Mouse (Mus musculus): Measurements from ENCODE around the gene Acot4. TPM values are rescaled to one million over a fixed set of nuclear protein-coding genes. Genes with fewer than 3 reads are reported as not detected.
"Not testable (repeated sequence)": the region's sequence is repeated elsewhere in the genome, so short reads cannot be mapped to it uniquely, and the experiment has no call there.

The Acot4 gene
- total RNA-seq, 1 experiment from 2014 or later, result 0.30 TPM

GRCm38 (mm10) chr12:84062336-84062735 is 24.2 kb downstream of the Acot4 start:
- no peak for ATAC-seq (replicated peaks in 1 of 2; ENCODE audit: insufficient read depth in 1 of 2, low FRiP score in 2 of 2, low TSS enrichment in 1 of 2, low read depth in 1 of 2, poor library complexity in 2 of 2, severe bottlenecking in 2 of 2)

DNA sequence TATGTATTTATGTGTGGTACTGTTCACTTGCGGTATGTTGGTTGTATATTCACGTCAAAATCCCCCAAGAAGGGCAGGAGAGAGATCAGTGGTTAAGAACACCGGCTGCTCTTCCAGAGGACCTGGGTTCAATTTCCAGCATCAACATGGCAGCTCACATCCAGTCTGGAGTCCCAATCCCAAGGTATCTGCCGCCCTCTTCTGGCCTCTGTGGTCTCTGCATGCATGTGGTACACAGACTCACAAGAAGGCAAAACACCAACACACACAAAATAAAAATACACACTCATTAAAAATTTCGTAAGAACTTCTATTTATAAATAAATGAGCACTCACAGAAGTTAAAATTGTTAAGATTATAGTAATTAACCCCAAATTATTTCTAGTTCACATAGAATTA is 25.0 kb downstream of the Acot4 start:
- no peak for ATAC-seq (replicated peaks in 1 of 2; ENCODE audit: insufficient read depth in 1 of 2, low FRiP score in 2 of 2, low TSS enrichment in 1 of 2, low read depth in 1 of 2, poor library complexity in 2 of 2, severe bottlenecking in 2 of 2)

DNA sequence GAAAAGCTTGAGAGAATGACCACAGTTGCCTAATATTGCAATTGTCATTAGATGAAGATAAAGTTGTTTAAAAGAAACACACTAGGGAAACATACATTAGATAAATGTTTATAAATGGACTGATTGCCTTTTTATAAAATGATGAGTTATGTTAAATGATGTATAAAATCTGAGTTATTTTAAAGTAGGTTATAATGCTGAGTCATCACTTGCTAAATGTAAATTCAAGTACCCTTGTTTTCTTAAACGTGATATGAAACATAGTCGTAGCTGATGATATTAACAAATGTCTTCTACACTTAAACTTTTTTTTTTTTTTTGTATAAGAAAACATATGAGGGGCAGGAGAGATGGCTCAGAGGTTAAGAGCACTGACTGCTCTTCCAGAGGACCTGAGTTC is 25.7 kb downstream of the Acot4 start:
- ATAC-seq (replicated peaks in 1 of 2; ENCODE audit: insufficient read depth in 1 of 2, low FRiP score in 2 of 2, low TSS enrichment in 1 of 2, low read depth in 1 of 2, poor library complexity in 2 of 2, severe bottlenecking in 2 of 2), result no peak

- no peak for ATAC-seq (replicated peaks in 1 of 2; ENCODE audit: insufficient read depth in 1 of 2, low FRiP score in 2 of 2, low TSS enrichment in 1 of 2, low read depth in 1 of 2, poor library complexity in 2 of 2, severe bottlenecking in 2 of 2)
Measured at GRCm38 (mm10) chr12:84064621-84065020, 26.4 kb downstream of the Acot4 start.

GRCm38 (mm10) chr12:84067752-84068151 is 29.6 kb downstream of the Acot4 start:
- ATAC-seq (replicated peaks in 1 of 2; ENCODE audit: insufficient read depth in 1 of 2, low FRiP score in 2 of 2, low TSS enrichment in 1 of 2, low read depth in 1 of 2, poor library complexity in 2 of 2, severe bottlenecking in 2 of 2), result no peak

- ATAC-seq (replicated peaks in 1 of 2; ENCODE audit: insufficient read depth in 1 of 2, low FRiP score in 2 of 2, low TSS enrichment in 1 of 2, low read depth in 1 of 2, poor library complexity in 2 of 2, severe bottlenecking in 2 of 2), result no peak
Measured at GRCm38 (mm10) chr12:84068296-84068695, 30.1 kb downstream of the Acot4 start.

GRCm38 (mm10) chr12:84068986-84069385 is 30.8 kb downstream of the Acot4 start, which contains the start of gene Acot5:
TSS of gene Acot5 (plus strand) at chr12:84069325.
- no peak for ATAC-seq (replicated peaks in 1 of 2; ENCODE audit: insufficient read depth in 1 of 2, low FRiP score in 2 of 2, low TSS enrichment in 1 of 2, low read depth in 1 of 2, poor library complexity in 2 of 2, severe bottlenecking in 2 of 2)

GRCm38 (mm10) chr12:84069582-84069981 is 31.4 kb downstream of the Acot4 start:
- ATAC-seq (replicated peaks in 1 of 2; ENCODE audit: insufficient read depth in 1 of 2, low FRiP score in 2 of 2, low TSS enrichment in 1 of 2, low read depth in 1 of 2, poor library complexity in 2 of 2, severe bottlenecking in 2 of 2), result not testable (repeated sequence)

- no peak for ATAC-seq (replicated peaks in 1 of 2; ENCODE audit: insufficient read depth in 1 of 2, low FRiP score in 2 of 2, low TSS enrichment in 1 of 2, low read depth in 1 of 2, poor library complexity in 2 of 2, severe bottlenecking in 2 of 2)
Measured at GRCm38 (mm10) chr12:84071696-84072095, 33.5 kb downstream of the Acot4 start.

DNA sequence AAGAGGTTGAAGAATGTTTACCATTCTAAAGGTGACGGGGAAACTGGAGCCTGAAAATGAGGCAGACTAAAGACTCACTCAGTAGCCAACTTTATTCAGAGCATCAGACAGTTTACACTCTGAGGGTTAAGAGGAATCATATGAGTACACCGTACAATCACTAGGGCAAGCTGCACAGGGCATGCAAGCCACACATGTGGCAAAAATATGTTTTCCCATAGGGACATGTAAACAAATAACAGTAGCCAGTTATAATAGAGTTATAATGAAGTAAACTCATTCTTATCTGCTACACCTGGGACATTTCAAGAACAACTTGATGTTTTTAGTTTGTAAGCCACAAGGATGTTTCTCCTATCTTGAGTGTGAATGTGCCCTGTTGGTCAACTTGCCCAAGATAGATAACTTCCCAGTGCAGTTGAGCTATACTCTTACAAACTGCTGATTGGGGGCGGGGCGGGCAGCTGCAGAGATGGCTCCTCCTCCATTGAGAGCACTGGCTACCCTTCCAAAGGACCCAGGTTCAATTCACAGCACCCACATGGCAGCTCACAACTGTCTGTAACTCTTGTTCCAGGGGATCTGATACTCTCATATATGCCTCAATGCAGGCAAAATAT is 39.3 kb downstream of the Acot4 start:
- no peak for ATAC-seq (replicated peaks in 1 of 2; ENCODE audit: insufficient read depth in 1 of 2, low FRiP score in 2 of 2, low TSS enrichment in 1 of 2, low read depth in 1 of 2, poor library complexity in 2 of 2, severe bottlenecking in 2 of 2)

DNA sequence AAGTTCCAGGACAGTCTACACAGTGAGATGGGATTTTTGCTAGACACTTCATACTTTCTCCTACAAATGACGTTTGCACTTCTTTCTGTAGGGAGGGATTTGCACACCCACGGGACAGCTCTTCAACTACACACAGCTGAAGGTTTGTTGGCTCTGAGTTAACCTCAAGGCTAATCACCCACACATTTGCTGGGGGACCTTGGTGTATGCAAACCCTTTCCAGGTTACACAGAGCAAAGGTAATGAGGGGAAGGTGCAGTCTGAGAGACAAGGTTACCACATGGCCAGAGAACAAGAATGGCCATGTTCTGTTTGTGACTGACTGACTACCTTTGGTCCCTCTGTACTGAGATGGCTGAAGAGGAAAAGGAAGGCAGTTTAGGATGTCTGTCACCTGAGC is 45.7 kb downstream of the Acot4 start:
- no peak for ATAC-seq (replicated peaks in 1 of 2; ENCODE audit: insufficient read depth in 1 of 2, low FRiP score in 2 of 2, low TSS enrichment in 1 of 2, low read depth in 1 of 2, poor library complexity in 2 of 2, severe bottlenecking in 2 of 2)

DNA sequence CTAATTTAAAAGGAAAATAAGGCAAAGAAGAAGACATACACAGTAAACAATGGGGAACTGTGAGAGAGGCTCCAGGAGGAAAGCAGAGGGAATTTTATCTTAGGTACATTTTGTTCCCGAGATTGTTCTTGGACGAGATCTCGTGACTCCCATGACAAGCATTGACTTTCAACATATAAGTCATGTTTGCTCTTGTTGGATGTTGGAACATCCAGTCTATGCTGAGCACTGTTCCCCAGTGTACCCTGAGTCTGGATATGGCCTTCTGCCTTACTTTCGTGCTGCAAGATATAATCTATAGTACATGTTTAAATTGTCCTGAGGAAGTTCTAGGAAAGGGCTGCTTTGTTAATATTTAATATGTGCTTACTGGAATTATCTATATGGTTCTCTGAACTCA is 46.4 kb downstream of the Acot4 start:
- ATAC-seq (replicated peaks in 1 of 2; ENCODE audit: insufficient read depth in 1 of 2, low FRiP score in 2 of 2, low TSS enrichment in 1 of 2, low read depth in 1 of 2, poor library complexity in 2 of 2, severe bottlenecking in 2 of 2), result no peak

DNA sequence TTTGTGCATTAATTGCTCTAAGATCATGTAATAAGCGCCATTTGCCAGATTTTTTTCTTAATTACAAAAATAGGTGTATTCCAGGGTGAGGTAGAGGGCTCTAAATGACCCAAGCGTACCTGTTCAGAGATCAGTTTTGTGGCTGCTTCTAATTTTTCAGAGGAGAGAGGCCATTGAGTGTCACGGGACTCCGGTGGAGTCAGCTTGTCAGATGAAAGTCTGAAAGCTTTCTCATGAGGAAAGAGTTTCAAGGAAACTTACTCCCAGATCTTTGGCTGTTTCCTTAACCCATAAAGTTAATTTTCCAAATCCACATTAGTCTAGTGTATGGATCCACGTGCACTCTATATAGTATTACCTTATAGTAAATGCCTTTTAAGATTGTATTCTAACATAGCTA is 56.5 kb downstream of the Acot4 start:
- not testable (repeated sequence) for ATAC-seq (replicated peaks in 1 of 2; ENCODE audit: insufficient read depth in 1 of 2, low FRiP score in 2 of 2, low TSS enrichment in 1 of 2, low read depth in 1 of 2, poor library complexity in 2 of 2, severe bottlenecking in 2 of 2)

Other genes with a start within 250 kb of the Acot4 start
- gene Numb, start 116.4 kb upstream of the Acot4 start, total RNA-seq (2017), result 27.5 and 29.7 TPM in 2 replicates
- 12.8 and 14.8 TPM in 2 replicates for gene Riox1, start 87.8 kb upstream of the Acot4 start, total RNA-seq (2017)
- not detected in 2 replicates for gene Heatr4, start 53.5 kb upstream of the Acot4 start, total RNA-seq (2017)
- 23.0 and 25.0 TPM in 2 replicates for gene Acot2, start 50.5 kb upstream of the Acot4 start, total RNA-seq (2017)
- gene Acot1, start 28.9 kb upstream of the Acot4 start, total RNA-seq (2017), result 39.0 and 44.3 TPM in 2 replicates
- gene Gm49366, start 556 bp downstream of the Acot4 start, total RNA-seq (2017), result not detected in 2 replicates
- gene Acot3, start 13.8 kb downstream of the Acot4 start, total RNA-seq (2017), result not detected in 2 replicates
- gene Acot5, start 30.9 kb downstream of the Acot4 start, total RNA-seq (2017), result not detected in 2 replicates
- 2.8 and 3.4 TPM in 2 replicates for gene Acot6, start 62.3 kb downstream of the Acot4 start, total RNA-seq (2017)
- 2.9 and 3.7 TPM in 2 replicates for gene Dnal1, start 76.0 kb downstream of the Acot4 start, total RNA-seq (2017)
- gene Pnma1, start 110.1 kb downstream of the Acot4 start, total RNA-seq (2017), result 0.94 and 2.0 TPM in 2 replicates
- gene Elmsan1, start 180.5 kb downstream of the Acot4 start, total RNA-seq (2017), result 19.9 and 22.3 TPM in 2 replicates
- gene Ptgr2, start 246.9 kb downstream of the Acot4 start, total RNA-seq (2017), result 70.7 and 79.0 TPM in 2 replicates

All from hematopoietic stem cell, adult 5-6 weeks (primary cell).